ENCODE assay signal across 8 mouse cellular contexts in genomic region chr4:131723415-131724080, GRCm38 (mm10).
DNase-seq lines count a peak whose midpoint lies in the region; ATAC-seq lines count a peak whose summit lies in the region.

No protein-coding gene starts in this region.

- no peak overlapping the region for H3K4me2 ChIP-seq in neural tube, embryonic 15.5 days
- H3K4me2 ChIP-seq in embryonic facial prominence, embryonic 14.5 days (ENCODE audit: low read depth, low read length), result no peak overlapping the region

- ATAC-seq in neural tube, embryonic 15.5 days (ENCODE audit: low FRiP score), result no peak
- no peak for ATAC-seq in embryonic facial prominence, embryonic 14.5 days (ENCODE audit: low read depth)
- no peak for ATAC-seq in inflammation-experienced regulatory T-cells, adult 6 months

- H3K4me3 ChIP-seq in neural tube, embryonic 15.5 days (replicated peaks), result no peak overlapping the region
- no peak overlapping the region for H3K4me3 ChIP-seq in embryonic facial prominence, embryonic 14.5 days (ENCODE audit: low read depth, low read length)

- no peak overlapping the region for H3K9ac ChIP-seq in neural tube, embryonic 15.5 days (replicated peaks)
- H3K9ac ChIP-seq in embryonic facial prominence, embryonic 14.5 days (ENCODE audit: low read depth, low read length), result no peak overlapping the region

- no peaks in the 10 kb centered on the region for H3K36me3 ChIP-seq in neural tube, embryonic 15.5 days
- H3K36me3 ChIP-seq in embryonic facial prominence, embryonic 14.5 days (ENCODE audit: control insufficient read depth, insufficient read depth, low read length), result no peaks in the 10 kb centered on the region

- DNase-seq in neural tube, embryonic 10.5 days (ENCODE audit: extremely low spot score, low spot score), result peak; percentile 59
- DNase-seq in brain, adult 2 months (ENCODE audit: low read depth, low spot score), result peak; percentile 75
- DNase-seq in embryonic facial prominence, embryonic 14.5 days (ENCODE audit: low spot score), result peak; percentile 55
- DNase-seq in kidney, adult 18-20 months, result peak; percentile 78
- peak; percentile 65 to 66 for DNase-seq in left cerebral cortex, postnatal 14 days (ENCODE audit: low spot score in 2 of 2)
- DNase-seq in retina, postnatal 7 days (ENCODE audit: low read depth, low spot score), result peak; percentile 43

- H3K4me1 ChIP-seq in neural tube, embryonic 15.5 days, result peaks cover under 1% of the 10 kb centered on the region; the same call in 1 of the 2 replicates
- H3K4me1 ChIP-seq in embryonic facial prominence, embryonic 14.5 days (ENCODE audit: control insufficient read depth, insufficient read depth, low read length), result peaks cover 3% of the 10 kb centered on the region; the same call in 1 of the 2 replicates

- 60% methylated on average over 11 of the region's 11 CpGs for WGBS in neural tube, embryonic 15.5 days
- 53% methylated on average over 11 of the region's 11 CpGs for WGBS in embryonic facial prominence, embryonic 14.5 days

- no peaks in the 10 kb centered on the region for H3K27me3 ChIP-seq in neural tube, embryonic 15.5 days (replicated peaks)
- H3K27me3 ChIP-seq in embryonic facial prominence, embryonic 14.5 days (replicated peaks; ENCODE audit: control insufficient read depth, insufficient read depth, low read length), result no peaks in the 10 kb centered on the region

- H3K9me3 ChIP-seq in neural tube, embryonic 15.5 days (replicated peaks), result no peaks in the 10 kb centered on the region
- H3K9me3 ChIP-seq in embryonic facial prominence, embryonic 14.5 days (ENCODE audit: control insufficient read depth, low read length), result no peaks in the 10 kb centered on the region

- intact Hi-C loops in left cerebral cortex, postnatal 14 days (cut with DNase I), result loop anchor here (5.0 kb wide), 2 partner anchors 39 to 109 kb away; no protein-coding TSS in a partner anchor

- no peak overlapping the region for H3K27ac ChIP-seq in neural tube, embryonic 15.5 days (replicated peaks)
- no peak overlapping the region for H3K27ac ChIP-seq in embryonic facial prominence, embryonic 14.5 days (replicated peaks; ENCODE audit: low read depth, low read length)
